Mouse (Mus musculus) kidney, adult 10 weeks (tissue): ENCODE results near the gene Tap2. TPM values are rescaled to one million over a fixed set of nuclear protein-coding genes. Genes with fewer than 3 reads are reported as not detected.

Source experiments
- polyA plus RNA-seq: library from polyadenylated mRNA; stranded (reverse); fragments of 350-450 nt; fragmentation: Illumina TruSeq; extraction: RNeasy Lipid Tissue Mini Kit (QIAGEN cat#74804); gene quantifications from one replicate; pipeline ENCODE4 v1.2.3, GENCODE M21; 2014; ENCODE audit warnings: low read depth, low replicate concordance

Tap2 gene
- not detected for polyA plus RNA-seq

GRCm38 (mm10) chr17:34203444-34203843, at the start of gene Tap2:
Gene Tap2 (plus strand): TSS chr17:34203527.

DNA sequence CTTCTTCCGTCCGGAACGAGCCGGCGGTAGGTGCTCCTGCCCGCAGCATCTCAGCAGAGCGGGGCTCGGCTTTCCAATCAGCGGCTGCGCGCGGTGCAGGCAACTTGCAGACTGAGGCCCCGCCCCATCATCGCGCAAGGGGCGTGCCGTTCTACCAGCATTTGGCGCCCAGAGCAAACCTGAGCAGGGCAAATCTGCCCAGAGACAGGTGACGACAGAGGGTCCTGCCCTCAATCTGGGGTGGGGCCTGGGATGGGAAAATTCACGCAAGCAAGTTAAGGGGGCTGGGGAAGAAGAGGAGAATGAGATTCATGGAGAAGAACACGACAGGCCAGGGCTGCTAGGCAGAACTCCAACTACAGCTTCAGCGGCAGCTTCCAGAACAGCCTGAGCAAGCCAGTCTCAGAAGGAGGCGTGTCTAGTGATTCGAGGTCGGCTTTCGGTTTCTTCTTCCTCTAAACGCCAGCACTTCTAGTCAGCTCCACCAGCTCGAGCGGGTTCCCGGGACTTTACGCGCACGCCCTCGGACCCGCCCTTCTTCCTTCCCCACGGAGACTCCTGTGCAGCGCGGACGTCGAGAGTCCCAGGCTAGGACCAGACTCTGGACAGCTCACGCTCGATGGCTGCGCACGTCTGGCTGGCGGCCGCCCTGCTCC, 15.9 kb upstream of the Tap2 start, which contains the start of the genes Tap1 and Psmb9:
Gene Tap1 (plus strand): TSS at position 293 of the 656 bp plus-strand sequence.
Gene Psmb9 (minus strand): TSS at position 504 of the 656 bp plus-strand sequence.

DNA sequence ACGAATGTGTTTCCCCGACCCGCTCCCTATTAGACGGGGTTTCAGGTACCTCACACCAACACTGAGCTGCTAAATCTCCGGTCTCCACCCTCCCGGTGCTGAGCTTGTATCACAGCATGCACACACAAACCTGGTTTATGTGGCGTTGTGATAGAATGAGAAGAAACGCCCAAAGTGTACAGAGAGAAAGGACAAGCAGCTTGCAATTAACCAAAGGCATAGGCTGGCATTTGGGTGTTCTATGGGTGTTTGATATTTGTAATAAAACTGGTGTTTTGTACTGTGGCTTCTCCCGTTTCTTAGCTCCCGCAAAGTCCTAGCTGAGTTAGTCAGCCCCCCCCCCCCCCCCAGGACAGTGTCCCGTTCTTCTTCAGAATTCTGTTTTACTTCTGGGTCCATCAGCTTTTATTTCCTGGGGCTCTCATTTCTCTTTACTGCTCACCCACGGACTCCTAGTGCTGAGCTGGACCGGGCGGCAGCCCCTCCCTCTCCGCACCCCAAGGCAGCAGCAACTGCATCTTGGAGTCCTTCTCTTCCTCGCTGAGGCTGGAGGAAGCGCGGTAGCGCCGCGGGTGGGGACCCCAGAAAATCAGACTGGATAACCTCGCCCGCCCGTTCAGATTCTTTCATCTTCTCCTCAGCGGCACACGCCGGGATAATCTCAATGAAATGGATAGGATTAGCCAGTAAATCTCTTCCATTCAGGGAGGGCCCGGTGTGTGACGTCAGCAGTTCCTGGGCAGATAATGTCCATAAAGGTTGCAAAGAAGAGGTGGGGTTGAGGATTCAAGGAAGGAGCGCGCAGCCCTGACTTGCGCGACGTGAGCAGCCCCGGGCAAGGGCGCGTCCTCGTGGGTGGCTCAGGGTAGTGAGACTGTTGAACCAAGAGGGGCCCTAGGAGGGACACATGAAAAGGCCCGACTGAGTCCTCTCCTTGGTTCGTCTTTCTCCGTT, 6.1 kb upstream of the Tap2 start, which contains the start of gene Psmb8:
Gene Psmb8 (plus strand): TSS at position 781 of the 954 bp plus-strand sequence.

DNA sequence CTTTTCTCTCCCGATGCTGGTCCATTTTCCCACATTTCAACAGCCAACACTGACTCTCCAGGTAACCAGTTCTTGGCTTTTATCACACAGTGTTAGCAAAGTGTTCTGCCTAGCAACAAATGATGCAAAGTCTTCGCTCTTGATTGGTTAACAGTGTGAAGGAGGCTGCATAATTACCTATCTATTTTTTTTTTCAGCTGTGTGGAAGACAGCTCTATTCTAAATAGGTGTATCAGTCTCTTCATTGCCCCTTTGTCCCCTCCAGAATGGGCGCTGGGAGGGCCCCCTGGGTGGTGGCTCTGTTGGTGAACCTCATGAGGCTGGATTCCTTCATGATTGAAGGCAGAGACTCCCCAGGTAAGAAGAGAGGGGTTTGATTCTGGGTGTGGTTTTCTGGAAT, 35.4 kb downstream of the Tap2 start, which contains the start of gene H2-Ob:
Gene H2-Ob (plus strand): TSS at position 198 of the 400 bp plus-strand sequence.

GRCm38 (mm10) chr17:34257594-34258375, 54.5 kb downstream of the Tap2 start, which contains the start of gene H2-Ab1:
Gene H2-Ab1 (plus strand): TSS chr17:34257689.

Other genes with a start within 250 kb of the Tap2 start
- gene Vps52, start 247.7 kb upstream of the Tap2 start, polyA plus RNA-seq, result 2.9 TPM
- gene Rps18, start 247.5 kb upstream of the Tap2 start, polyA plus RNA-seq, result 17.5 TPM
- 78.8 TPM for gene H2-K1, start 203.2 kb upstream of the Tap2 start, polyA plus RNA-seq
- 0.44 TPM for gene Ring1, start 178.8 kb upstream of the Tap2 start, polyA plus RNA-seq
- gene H2-Ke6, start 175.5 kb upstream of the Tap2 start, polyA plus RNA-seq, result 3.7 TPM
- 0.73 TPM for gene Slc39a7, start 171.8 kb upstream of the Tap2 start, polyA plus RNA-seq
- 0.77 TPM for gene Rxrb, start 171.7 kb upstream of the Tap2 start, polyA plus RNA-seq
- not detected for gene Col11a2, start 164.1 kb upstream of the Tap2 start, polyA plus RNA-seq
- not detected for gene H2-Oa, start 111.2 kb upstream of the Tap2 start, polyA plus RNA-seq
- not detected for gene H2-DMa, start 84.0 kb upstream of the Tap2 start, polyA plus RNA-seq
- gene Brd2, start 80.9 kb upstream of the Tap2 start, polyA plus RNA-seq, result 167 TPM
- 0.44 TPM for gene H2-DMb2, start 60.2 kb upstream of the Tap2 start, polyA plus RNA-seq
- 7.9 TPM for gene H2-DMb1, start 50.5 kb upstream of the Tap2 start, polyA plus RNA-seq
- 1.2 TPM for gene Tap1, start 16.0 kb upstream of the Tap2 start, polyA plus RNA-seq
- not detected for gene Psmb9, start 15.8 kb upstream of the Tap2 start, polyA plus RNA-seq
- gene Psmb8, start 5.8 kb upstream of the Tap2 start, polyA plus RNA-seq, result 0.73 TPM
- 1.1 TPM for gene H2-Ob, start 35.4 kb downstream of the Tap2 start, polyA plus RNA-seq
- 18.3 TPM for gene H2-Ab1, start 54.2 kb downstream of the Tap2 start, polyA plus RNA-seq
- 51.8 TPM for gene H2-Aa, start 84.3 kb downstream of the Tap2 start, polyA plus RNA-seq
- gene H2-Eb1, start 102.3 kb downstream of the Tap2 start, polyA plus RNA-seq, result 2.6 TPM
- gene H2-Eb2, start 122.1 kb downstream of the Tap2 start, polyA plus RNA-seq, result not detected
- gene Btnl2, start 151.3 kb downstream of the Tap2 start, polyA plus RNA-seq, result not detected
- gene Btnl1, start 173.6 kb downstream of the Tap2 start, polyA plus RNA-seq, result not detected
- gene BC051142, start 195.3 kb downstream of the Tap2 start, polyA plus RNA-seq, result 1.9 TPM